ENCODE assay signal across 8 mouse cellular contexts in genomic region chr16:56716557-56717179, GRCm38 (mm10). TPM values are rescaled to one million over a fixed set of nuclear protein-coding genes. Genes with fewer than 3 reads are reported as not detected.
DNase-seq lines count a peak whose midpoint lies in the region; ATAC-seq lines count a peak whose summit lies in the region.

No protein-coding gene starts in this region.

- H3K27me3 ChIP-seq in forebrain, embryonic 13.5 days, result no peaks in the 10 kb centered on the region

- H3K9me3 ChIP-seq in forebrain, embryonic 13.5 days (replicated peaks), result no peaks in the 10 kb centered on the region

- peak overlapping the region; percentile 97 for H3K27ac ChIP-seq in forebrain, embryonic 13.5 days

- peak overlapping the region; percentile 91 for H3K9ac ChIP-seq in forebrain, embryonic 13.5 days

- H3K4me1 ChIP-seq in forebrain, embryonic 13.5 days, result peaks cover 20% of the 10 kb centered on the region

- ATAC-seq in cerebellum, adult (ENCODE audit: insufficient number of reproducible peaks, low FRiP score, low TSS enrichment), result peak; percentile 24; the same call in 1 of the 2 replicates
- ATAC-seq in forebrain, embryonic 13.5 days, result peak; percentile 54

- H3K4me2 ChIP-seq in forebrain, embryonic 13.5 days, result peak overlapping the region; percentile 77

- WGBS in forebrain, embryonic 13.5 days, result 0% methylated on average over 23 of the region's 38 CpGs

- H3K36me3 ChIP-seq in forebrain, embryonic 13.5 days (ENCODE audit: poor library complexity, severe bottlenecking), result peaks cover 6% of the 10 kb centered on the region

- no peak for DNase-seq in cerebellum, postnatal 25 days
- DNase-seq in urinary bladder, postnatal 25 days (ENCODE audit: low spot score), result peak; percentile 41
- DNase-seq in urinary bladder, adult 2 months (ENCODE audit: low spot score), result no peak
- peak; percentile 42 for DNase-seq in kidney, adult 9 months
- peak; percentile 4 for DNase-seq in lung, postnatal 25 days (ENCODE audit: low spot score)
- peak; percentile 24 to 73 for DNase-seq in spleen, postnatal 4 days (ENCODE audit: low spot score in 2 of 2)

- peak overlapping the region; percentile 80 for H3K4me3 ChIP-seq in forebrain, embryonic 13.5 days

RNA-seq across cellular contexts. Expression of gene Tfg, which starts 0.6 kb away (rescaled TPM):
- polyA plus RNA-seq in urinary bladder, adult 2 months (2012; rRNA removed), result 53.2 and 54.8 TPM in 2 replicates
- polyA plus RNA-seq in forebrain, embryonic 13.5 days (2015; fragmentation: Nextera tagmentation; extraction: Ambion mirVana), result 145 and 151 TPM in 2 replicates

Comparison
In these comparisons a context has a peak if more than half of its experiments do, and no peak if none do; other contexts are left out.
1. DNase-seq: peak in urinary bladder, postnatal 25 days (single experiment), kidney, adult 9 months (single experiment), lung, postnatal 25 days (single experiment) and spleen, postnatal 4 days (2 of 2); none in cerebellum, postnatal 25 days (0 of 2) and urinary bladder, adult 2 months (single experiment).